Mouse (Mus musculus) hindbrain, embryonic 16.5 days (tissue): ENCODE measurements at regions not wholly inside any gene's neighbourhood (a gene's known extent, or its start where the extent isn't known, plus 50 kb on each side); places are given as distances from the start of the nearest gene placed in this dataset.

Source experiments
- ATAC-seq: fragments of 200-750 bp; cut with Nextera tagmentation; 2 replicates; pipeline ENCODE4 v1.8.0; 2017; ENCODE audit warnings: moderate TSS enrichment, moderate library complexity
- H3K27ac ChIP-seq: fragments of 300-500 bp; sonication (generic); 2 replicates; pipeline ENCODE4 v1.5.1; 2014; ENCODE audit warnings: low read depth, mild to moderate bottlenecking, control low read depth, low read length, moderate library complexity
- H3K27me3 ChIP-seq: fragments of 300-500 bp; sonication (generic); replicated peaks from 2 replicates; pipeline ENCODE4 v1.6.1; 2014; ENCODE audit warnings: low read length; ENCODE audit not compliant: control insufficient read depth, insufficient read depth
- H3K36me3 ChIP-seq: fragments of 300-500 bp; sonication (generic); 2 replicates; pipeline ENCODE4 v1.6.1; 2014; ENCODE audit warnings: mild to moderate bottlenecking, low read length, moderate library complexity, mixed read lengths; ENCODE audit not compliant: control insufficient read depth, insufficient read depth
- H3K4me1 ChIP-seq: fragments of 300-500 bp; sonication (generic); 2 replicates; pipeline ENCODE4 v1.6.1; 2014; ENCODE audit warnings: low read depth, low read length; ENCODE audit not compliant: control insufficient read depth, insufficient read depth
- H3K4me2 ChIP-seq: fragments of 300-500 bp; sonication (generic); 2 replicates; pipeline ENCODE4 v1.6.1; 2014; ENCODE audit warnings: mild to moderate bottlenecking, low read length, control low read depth, moderate library complexity
- H3K4me3 ChIP-seq: fragments of 300-500 bp; sonication (generic); 2 replicates; pipeline ENCODE4 v1.5.1; 2014; ENCODE audit warnings: mild to moderate bottlenecking, low read length, control low read depth, moderate library complexity
- H3K9ac ChIP-seq: fragments of 300-500 bp; sonication (generic); 2 replicates; pipeline ENCODE4 v1.6.1; 2014; ENCODE audit warnings: low read depth, mild to moderate bottlenecking, control low read depth, low read length, moderate library complexity
- H3K9me3 ChIP-seq: fragments of 300-500 bp; sonication (generic); 2 replicates; pipeline ENCODE4 v1.6.1; 2014; ENCODE audit warnings: mild to moderate bottlenecking, low read length, moderate library complexity; ENCODE audit not compliant: control insufficient read depth
- WGBS: fragments of 180-500 bp; shearing (Covaris S2); extraction: QIAGEN DNeasy Blood & Tissue Kit; methylation state at CpG from one replicate; pipeline ENCODE4 v1.1.7; 2014; 5-methylcytosine and 5-hydroxymethylcytosine counted together

DNA sequence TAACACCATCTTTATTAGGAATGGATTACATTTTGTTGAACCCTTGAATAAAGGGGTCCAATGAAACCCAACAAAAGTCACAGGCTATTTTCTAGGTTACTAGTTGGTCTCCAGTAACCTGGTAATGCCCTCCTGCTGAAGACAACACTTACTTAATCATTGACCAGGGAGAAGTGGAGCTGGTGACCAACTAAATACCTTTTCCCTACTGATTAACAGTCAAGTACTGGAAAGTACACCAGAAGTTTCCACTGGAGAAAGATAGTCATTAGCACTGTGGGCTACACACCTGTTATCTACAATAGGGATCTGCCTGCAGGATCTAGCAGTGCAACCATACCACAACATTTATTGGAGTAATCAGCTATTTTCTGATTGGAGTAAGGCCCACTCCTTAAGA, 718.7 kb downstream of the Trhde start:
- no peak overlapping the region for H3K9ac ChIP-seq
- no peak overlapping the region for H3K27ac ChIP-seq
- no peaks in the 10 kb centered on the region for H3K4me1 ChIP-seq
- H3K4me2 ChIP-seq, result no peak overlapping the region
- H3K27me3 ChIP-seq, result no peaks in the 10 kb centered on the region
- ATAC-seq, result no peak
- H3K36me3 ChIP-seq, result no peaks in the 10 kb centered on the region
- H3K9me3 ChIP-seq, result no peaks in the 10 kb centered on the region
- no peak overlapping the region for H3K4me3 ChIP-seq

DNA sequence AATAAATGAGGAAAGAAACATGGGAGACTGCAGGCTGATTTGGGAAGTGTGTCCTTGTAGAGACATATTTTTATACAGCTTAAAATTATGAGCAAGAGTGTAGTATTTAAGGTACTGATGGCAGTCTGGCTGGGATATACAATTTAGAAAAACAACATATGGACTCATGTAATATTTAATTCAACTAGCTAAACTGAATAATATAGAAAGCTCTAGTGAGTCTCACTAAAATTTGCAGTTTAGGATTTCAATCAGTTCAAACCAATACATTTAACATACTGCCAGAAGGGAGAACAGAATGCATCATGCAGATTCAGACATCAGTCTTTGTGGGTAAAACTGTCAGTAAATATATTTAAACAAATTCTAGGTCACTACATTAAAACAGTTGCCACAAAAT, 760.1 kb downstream of the Trhde start:
- no peak overlapping the region for H3K4me2 ChIP-seq

GRCm38 (mm10) chr10:114013427-114013826, 788.7 kb downstream of the Trhde start:
- Histone ChIP-seq H3K9ac (no peak overlapping the region), H3K4me3 (no peak overlapping the region), H3K4me1 (no peaks in the 10 kb centered on the region), H3K27me3 (no peaks in the 10 kb centered on the region), H3K27ac (no peak overlapping the region), H3K4me2 (no peak overlapping the region), H3K36me3 (no peaks in the 10 kb centered on the region), H3K9me3 (no peaks in the 10 kb centered on the region)
- peak; percentile 56; the same call in 1 of the 2 replicates for ATAC-seq

More for the DNA sequence above, 760.1 kb downstream of the Trhde start:
- Histone ChIP-seq H3K9me3 (no peaks in the 10 kb centered on the region), H3K27me3 (no peaks in the 10 kb centered on the region), H3K9ac (no peak overlapping the region), H3K27ac (no peak overlapping the region), H3K36me3 (no peaks in the 10 kb centered on the region), H3K4me3 (no peak overlapping the region), H3K4me1 (no peaks in the 10 kb centered on the region)
- ATAC-seq, result no peak

DNA sequence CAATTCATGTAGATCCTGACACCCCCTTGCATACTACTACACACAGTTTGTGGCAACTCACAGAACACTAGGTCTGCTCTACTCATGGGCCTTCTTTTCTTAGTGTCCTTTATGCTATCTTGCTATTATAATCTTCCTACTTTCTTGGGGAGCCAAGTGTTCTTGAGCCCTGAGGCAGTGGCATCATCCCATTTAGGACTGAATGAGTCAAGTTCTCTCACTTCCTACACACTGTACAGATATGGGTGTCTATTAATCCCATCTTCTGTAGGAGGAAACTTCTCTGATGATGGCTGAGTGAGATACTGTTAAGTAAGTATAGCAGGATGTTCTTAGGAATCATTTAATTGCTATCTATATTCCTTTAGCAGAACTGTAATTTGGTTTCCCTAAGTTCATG, 816.7 kb downstream of the Trhde start:
- Histone ChIP-seq H3K9ac (no peak overlapping the region), H3K27ac (no peak overlapping the region), H3K4me1 (no peaks in the 10 kb centered on the region), H3K27me3 (no peaks in the 10 kb centered on the region), H3K36me3 (no peaks in the 10 kb centered on the region), H3K4me2 (no peak overlapping the region), H3K9me3 (no peaks in the 10 kb centered on the region), H3K4me3 (no peak overlapping the region)
- no peak for ATAC-seq

GRCm38 (mm10) chr10:113972826-113973225, 829.3 kb downstream of the Trhde start:
- H3K9me3 ChIP-seq, result no peaks in the 10 kb centered on the region
- no peaks in the 10 kb centered on the region for H3K36me3 ChIP-seq
- H3K4me2 ChIP-seq, result no peak overlapping the region
- no peak for ATAC-seq
- no peak overlapping the region for H3K4me3 ChIP-seq
- no peak overlapping the region for H3K27ac ChIP-seq
- H3K27me3 ChIP-seq, result no peaks in the 10 kb centered on the region
- no peaks in the 10 kb centered on the region for H3K4me1 ChIP-seq
- 53% methylated on average over 6 of the region's 6 CpGs for WGBS
- no peak overlapping the region for H3K9ac ChIP-seq

DNA sequence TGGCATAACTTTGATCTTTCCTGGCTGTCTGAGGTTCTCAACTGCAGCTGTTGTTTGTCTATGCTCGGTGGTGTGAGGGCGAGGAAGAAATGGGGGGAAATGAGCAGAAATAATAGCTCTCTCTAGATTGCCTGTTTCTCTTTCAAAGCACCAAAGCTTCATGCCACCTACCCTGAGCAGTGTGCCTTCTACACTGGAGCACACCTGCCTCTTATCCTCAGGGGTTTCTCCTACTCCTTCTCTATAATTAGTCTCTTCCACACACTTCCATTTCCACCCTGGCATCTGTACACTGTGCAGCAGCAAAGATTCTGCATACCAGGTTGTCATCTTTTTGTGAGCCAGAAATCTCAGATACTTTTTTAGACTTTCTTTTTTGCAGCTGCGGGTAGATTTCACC, 855.3 kb downstream of the Trhde start:
- H3K4me2 ChIP-seq, result no peak overlapping the region
- no peaks in the 10 kb centered on the region for H3K9me3 ChIP-seq
- H3K27ac ChIP-seq, result no peak overlapping the region
- 68% methylated on average over 3 of the region's 3 CpGs for WGBS
- no peak overlapping the region for H3K4me3 ChIP-seq
- no peak overlapping the region for H3K9ac ChIP-seq
- no peaks in the 10 kb centered on the region for H3K27me3 ChIP-seq
- H3K4me1 ChIP-seq, result no peaks in the 10 kb centered on the region
- no peaks in the 10 kb centered on the region for H3K36me3 ChIP-seq
- no peak for ATAC-seq

- no peak for ATAC-seq
- Histone ChIP-seq H3K9ac (no peak overlapping the region), H3K27me3 (no peaks in the 10 kb centered on the region), H3K27ac (no peak overlapping the region), H3K36me3 (no peaks in the 10 kb centered on the region), H3K9me3 (no peaks in the 10 kb centered on the region), H3K4me3 (no peak overlapping the region), H3K4me1 (no peaks in the 10 kb centered on the region), H3K4me2 (no peak overlapping the region)
- 63% methylated on average over 6 of the region's 6 CpGs for WGBS
These were observed 862.6 kb downstream of the Trhde start for GRCm38 (mm10) chr10:113939524-113939923.

GRCm38 (mm10) chr10:113930201-113930790, 871.8 kb downstream of the Trhde start:
- Histone ChIP-seq H3K27me3 (no peaks in the 10 kb centered on the region), H3K4me3 (no peak overlapping the region), H3K4me2 (no peak overlapping the region), H3K27ac (no peak overlapping the region), H3K9ac (no peak overlapping the region), H3K9me3 (no peaks in the 10 kb centered on the region), H3K36me3 (no peaks in the 10 kb centered on the region), H3K4me1 (no peaks in the 10 kb centered on the region)
- ATAC-seq, result no peak
- WGBS, result 79% methylated on average over 6 of the region's 6 CpGs

- H3K4me2 ChIP-seq, result no peak overlapping the region
- no peak overlapping the region for H3K9ac ChIP-seq
- H3K27ac ChIP-seq, result no peak overlapping the region
- no peaks in the 10 kb centered on the region for H3K27me3 ChIP-seq
- no peaks in the 10 kb centered on the region for H3K36me3 ChIP-seq
- no peaks in the 10 kb centered on the region for H3K4me1 ChIP-seq
- ATAC-seq, result no peak
- H3K9me3 ChIP-seq, result no peaks in the 10 kb centered on the region
- H3K4me3 ChIP-seq, result no peak overlapping the region
- 68% methylated on average over 3 of the region's 3 CpGs for WGBS
These were observed 885.4 kb downstream of the Trhde start for GRCm38 (mm10) chr10:113916705-113917104.

DNA sequence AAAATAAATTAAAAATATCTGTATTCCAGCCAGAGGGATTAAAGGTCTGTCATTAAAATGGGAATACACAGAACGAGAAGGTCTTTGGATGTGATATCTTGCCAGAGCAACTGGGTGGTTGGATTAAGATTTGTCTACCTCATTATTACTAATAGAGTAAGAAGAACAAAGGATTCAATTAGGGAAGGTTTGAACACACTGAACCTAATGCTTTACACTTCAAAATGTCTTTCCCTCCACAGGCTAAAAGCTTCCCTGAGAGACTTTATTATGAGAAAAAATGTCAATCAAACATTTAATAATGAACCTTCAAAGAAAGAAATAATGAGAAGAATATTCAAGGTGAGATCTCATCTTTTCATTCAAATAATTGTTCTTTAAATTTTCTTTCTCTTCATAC, 899.4 kb downstream of the Trhde start:
- Histone ChIP-seq H3K36me3 (no peaks in the 10 kb centered on the region), H3K4me1 (no peaks in the 10 kb centered on the region), H3K9ac (no peak overlapping the region), H3K9me3 (no peaks in the 10 kb centered on the region), H3K27me3 (no peaks in the 10 kb centered on the region), H3K4me2 (no peak overlapping the region), H3K4me3 (no peak overlapping the region), H3K27ac (no peak overlapping the region)
- no peak for ATAC-seq
- 93% methylated on average over 1 of the region's 1 CpGs for WGBS
